Mouse (Mus musculus) heart, adult 18-20 months (tissue): ENCODE measurements around the gene Afg3l1. TPM values are rescaled to one million over a fixed set of nuclear protein-coding genes. Genes with fewer than 3 reads are reported as not detected.
A peak's percentile ranks its signal among the peaks of the same experiment; 100 is the strongest.
"Not testable (repeated sequence)": the region's sequence is repeated elsewhere in the genome, so short reads cannot be mapped to it uniquely, and the experiment has no call there.

Source experiments
- DNase-seq, 2 experiments: peaks; one replicate each; pipeline ENCODE4 v3.0.0; 2021 to 2022; ENCODE audit warnings: mixed read lengths in 1 of 2
- long read RNA-seq, 2 experiments: library from polyadenylated mRNA; stranded (forward); transcript quantifications; one replicate each; pipeline ENCODE4 v2.0.0; 2021
- total RNA-seq, 2 experiments: library from RNA; stranded (reverse); gene quantifications; 2 replicates each; pipeline ENCODE4 v1.2.3; 2021

The Afg3l1 gene
- 10 to 100 TPM; 72.1 to 72.9 TPM for total RNA-seq
- long read RNA-seq, experiment 1, full-length matches to known transcripts = 98 of 112 reads
- long read RNA-seq, experiment 1, partial matches to known transcripts = 5 of 112 reads
- long read RNA-seq, experiment 1, other reads (novel, unspliced or antisense) = 9 of 112 reads
- long read RNA-seq, experiment 2, full-length matches to known transcripts = 34 of 40 reads
- long read RNA-seq, experiment 2, partial matches to known transcripts = 4 of 40 reads
- long read RNA-seq, experiment 2, other reads (novel, unspliced or antisense) = 2 of 40 reads

DNA sequence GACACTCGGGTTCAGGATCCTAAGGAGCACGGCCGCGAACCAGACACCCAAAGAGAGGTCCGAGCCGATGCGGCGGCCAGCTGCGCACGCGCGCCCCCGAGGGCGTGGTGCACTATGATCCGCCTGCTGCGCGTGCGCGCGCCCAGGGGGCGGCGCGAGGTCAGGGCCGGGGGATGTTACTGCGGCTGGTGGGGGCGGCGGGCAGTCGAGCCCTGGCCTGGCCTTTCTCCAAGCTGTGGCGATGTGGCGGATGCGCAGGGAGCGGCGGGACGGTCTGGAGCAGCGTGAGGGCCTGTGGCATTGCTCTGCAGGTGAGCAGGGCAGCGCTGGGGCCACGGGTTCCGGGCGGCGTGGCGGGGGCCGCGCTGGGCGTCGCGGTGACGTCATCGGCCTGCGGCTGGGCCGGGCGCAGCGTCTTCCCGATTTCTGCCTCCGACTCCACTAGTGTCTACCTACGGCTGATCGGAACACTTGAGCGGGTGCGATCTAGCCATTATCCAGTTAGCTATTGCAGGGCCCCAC lies at the start of gene Afg3l1:
Afg3l1 (plus strand) TSS at position 167 of the 522 bp plus-strand sequence.
- DNase-seq = peak; percentile 95 to 96

DNA sequence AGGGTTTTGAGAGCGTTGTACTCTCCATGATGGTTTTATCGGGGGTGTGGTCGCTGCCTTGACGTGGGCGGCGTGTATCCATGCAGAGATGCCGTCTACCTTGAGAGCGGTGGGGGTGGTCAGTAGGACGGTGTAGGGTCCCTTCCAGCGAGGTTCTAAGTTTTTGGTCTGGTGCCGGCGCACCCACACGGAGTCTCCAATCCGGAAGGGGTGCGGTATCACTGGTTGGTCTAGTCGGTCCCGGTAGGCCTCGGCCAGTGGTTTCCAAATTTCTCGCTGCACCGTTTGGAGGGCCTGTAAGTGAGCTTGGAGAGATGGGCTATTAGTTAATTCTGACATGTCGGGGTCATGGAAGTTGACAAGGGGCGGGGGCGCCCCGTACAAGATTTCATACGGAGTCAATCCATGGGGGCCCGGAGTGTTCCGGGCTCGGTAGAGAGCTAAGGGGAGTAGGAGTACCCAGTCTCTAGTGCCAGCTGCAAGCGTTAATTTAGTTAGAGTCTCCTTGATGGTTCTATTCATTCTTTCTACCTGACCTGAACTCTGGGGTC lies 49.3 kb upstream of the Afg3l1 start:
- DNase-seq = no peak

DNA sequence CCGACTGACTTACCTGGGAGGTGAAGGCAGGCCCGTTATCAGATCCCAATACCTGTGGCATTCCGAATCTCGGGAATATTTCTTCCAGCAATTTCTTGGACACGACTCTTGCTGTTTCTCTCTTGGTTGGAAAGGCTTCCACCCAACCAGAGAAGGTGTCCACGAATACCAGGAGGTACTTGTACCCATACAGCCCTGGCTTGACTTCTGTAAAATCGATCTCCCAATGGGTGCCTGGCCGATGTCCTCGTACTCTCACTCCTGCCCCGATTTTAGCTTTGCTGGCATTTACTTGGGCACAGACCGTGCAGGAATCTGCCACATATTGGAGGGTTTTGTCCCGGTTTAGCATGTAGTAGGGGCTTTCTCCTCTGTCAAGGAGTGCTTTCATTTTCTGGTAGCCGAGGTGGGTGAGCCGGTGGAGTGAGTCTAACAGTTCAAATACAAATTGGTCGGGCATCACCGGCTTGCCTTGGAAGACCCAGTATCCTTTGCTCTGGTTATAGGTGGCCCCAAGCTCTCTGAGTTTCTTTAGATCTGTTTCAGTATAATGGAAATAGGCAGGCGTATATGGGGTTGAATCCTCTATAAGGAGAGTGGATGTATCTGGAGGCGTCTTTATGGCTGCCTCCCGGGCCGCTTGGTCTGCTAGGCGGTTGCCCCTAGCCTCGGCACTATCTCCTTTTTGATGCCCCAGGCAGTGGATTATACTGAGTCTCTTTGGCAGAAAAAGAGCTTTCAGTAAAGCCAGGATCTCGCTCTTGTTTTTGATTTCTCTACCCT lies 48.6 kb upstream of the Afg3l1 start:
- DNase-seq = no peak

DNA sequence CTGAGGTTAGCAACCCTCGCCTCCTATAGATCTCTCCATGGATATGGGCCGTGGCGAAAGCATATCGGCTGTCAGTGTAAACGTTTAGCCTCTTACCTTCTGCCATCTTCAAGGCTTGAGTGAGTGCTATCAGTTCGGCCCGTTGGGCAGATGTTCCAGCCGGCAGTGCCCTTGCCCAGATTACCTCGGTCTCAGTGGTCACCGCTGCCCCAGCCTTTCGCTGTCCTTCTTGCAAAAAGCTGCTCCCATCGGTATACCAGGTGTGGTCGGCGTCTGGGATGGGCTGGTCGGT lies 48.0 kb upstream of the Afg3l1 start:
- DNase-seq = not testable (repeated sequence)

DNA sequence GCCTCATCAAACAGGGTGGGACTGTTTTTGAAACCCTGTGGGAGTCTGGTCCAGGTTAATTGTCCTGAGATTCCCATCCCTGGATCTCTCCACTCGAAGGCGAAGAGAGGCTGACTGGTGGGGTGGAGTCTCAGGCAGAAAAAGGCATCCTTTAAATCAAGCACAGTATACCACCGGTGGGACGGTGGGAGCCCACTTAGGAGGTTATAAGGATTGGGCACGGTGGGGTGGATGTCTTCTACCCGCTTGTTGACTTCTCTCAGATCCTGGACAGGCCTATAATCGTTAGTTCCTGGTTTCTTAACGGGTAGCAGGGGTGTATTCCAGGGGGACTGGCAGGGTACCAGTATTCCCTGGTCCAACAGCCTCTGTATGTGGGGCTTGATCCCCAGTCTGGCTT lies 46.8 kb upstream of the Afg3l1 start:
- not testable (repeated sequence) for DNase-seq

DNA sequence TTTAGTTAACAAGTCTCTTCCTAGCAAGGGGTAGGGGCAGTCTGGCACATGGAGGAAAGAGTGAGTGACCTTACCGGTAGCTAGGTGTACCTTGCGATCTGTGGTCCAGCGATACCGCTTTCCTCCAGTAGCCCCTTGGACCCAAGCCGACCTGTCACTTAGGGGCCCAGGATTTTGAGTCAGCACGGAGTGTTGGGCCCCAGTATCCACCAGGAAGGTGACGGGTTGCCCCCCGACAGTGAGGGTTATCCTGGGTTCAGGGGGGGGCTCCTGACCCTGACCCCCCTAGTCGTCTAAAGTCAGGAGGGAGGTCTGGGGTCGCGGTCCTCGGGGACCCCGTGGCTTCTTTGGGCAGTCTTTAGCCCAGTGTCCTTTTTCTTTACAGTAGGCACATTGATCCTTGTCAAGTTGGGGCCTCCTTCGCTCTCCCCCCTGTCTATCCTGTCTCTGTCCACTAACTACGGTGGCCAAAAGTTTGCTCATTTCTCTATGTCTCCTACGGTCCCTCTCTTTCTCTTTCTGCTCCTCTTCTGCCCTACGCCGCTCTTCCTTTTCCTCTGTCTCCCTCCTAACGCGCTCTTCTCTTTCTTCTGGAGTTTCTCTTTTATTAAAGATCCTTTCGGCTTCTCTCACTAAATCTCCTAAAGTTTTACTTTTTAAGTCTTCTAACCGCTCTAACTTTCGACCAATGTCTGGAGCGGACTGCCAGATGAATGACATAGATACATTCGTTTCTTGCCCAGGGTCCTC lies 45.9 kb upstream of the Afg3l1 start:
- DNase-seq = no peak

DNA sequence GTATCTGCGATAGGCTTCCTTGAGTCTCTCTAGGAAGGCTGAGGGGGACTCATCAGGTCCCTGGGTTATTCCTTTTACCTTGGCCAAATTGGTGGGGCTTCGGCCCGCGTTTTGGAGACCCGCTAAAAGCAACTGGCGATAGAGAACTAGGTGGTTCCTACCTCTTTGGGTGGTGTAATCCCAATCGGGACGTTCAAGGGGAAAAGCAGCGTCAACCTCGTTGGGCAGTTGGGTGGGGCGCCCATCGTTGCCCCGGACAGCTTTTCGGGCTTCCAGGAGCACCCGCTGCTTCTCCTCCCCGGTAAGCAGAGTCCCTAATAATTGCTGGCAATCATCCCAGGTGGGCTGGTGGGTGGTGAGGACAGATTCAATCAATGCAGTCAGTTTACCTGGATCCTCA lies 45.3 kb upstream of the Afg3l1 start:
- DNase-seq = no peak

DNA sequence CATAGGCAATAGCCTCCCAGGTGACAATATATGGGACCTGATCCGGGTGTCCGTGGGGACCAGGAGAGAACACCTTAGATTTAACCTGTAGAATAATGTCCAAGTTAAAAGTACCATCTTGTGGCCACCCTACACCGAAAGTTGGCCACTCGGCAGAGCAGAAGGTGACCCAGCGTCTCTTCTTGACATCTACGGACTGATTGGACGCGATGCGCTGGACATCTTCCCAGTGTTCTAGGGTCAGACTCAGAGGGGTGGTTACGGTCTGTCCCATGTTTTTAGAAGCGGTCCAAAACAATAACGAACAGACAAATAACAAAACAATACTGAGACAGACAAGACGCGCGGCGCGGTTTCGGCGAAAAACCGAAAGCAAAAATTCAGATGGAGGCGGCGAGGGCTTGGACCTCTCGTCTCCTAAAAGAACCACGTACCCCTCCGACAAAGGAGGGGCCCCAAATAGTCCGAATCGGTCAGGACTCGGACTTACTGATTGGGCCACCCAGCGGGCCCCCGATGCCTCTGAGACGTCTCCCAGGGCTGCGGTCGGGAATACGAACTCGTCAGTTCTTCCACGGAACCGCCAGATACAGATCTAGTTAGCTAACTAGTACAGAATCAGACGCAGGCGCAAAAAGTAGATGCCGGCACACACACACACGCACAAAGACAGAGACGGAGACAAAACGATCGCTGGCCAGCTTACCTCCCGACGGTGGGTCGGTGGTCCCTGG lies 44.3 kb upstream of the Afg3l1 start:
- DNase-seq = not testable (repeated sequence)

DNA sequence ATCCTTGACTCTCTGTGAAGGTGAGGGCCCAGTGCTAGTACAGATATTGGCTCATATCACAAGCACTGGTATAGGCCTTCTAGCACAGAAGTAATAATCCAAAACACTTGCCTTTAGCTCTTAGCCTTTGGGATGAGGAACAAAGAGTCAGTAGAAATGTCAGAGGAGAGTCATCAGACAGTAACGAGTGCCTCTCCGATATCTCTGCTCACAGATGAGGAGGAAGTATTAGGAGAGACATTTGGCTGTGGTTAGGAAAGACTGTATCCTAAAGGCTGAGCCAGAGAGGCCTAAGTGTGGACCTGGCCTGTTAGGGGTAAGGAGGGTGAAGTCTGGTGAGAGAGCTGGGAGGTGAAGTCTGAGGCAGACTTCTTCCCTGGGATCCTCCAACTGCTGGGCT lies 35.9 kb upstream of the Afg3l1 start:
- DNase-seq = no peak

DNA sequence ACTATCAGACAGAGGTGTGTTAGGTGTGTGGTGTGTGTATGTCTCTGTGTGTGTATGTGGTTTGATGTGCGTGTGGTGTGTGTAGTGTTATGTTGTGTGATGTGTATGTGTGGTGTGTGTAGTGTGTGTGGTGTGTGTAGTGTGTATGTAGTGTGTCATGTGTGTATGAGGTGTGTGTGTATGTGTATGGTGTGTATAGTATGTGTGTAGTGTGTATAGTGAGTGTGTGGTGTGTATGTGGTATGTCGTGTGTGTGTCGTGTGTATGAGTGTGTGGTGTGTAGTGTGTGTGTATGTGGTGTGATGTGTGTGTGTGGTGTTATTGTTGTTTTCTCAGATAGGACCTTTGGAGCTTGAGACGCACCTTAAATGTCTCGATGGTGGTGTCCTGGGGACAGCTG lies 35.4 kb upstream of the Afg3l1 start:
- DNase-seq = no peak

DNA sequence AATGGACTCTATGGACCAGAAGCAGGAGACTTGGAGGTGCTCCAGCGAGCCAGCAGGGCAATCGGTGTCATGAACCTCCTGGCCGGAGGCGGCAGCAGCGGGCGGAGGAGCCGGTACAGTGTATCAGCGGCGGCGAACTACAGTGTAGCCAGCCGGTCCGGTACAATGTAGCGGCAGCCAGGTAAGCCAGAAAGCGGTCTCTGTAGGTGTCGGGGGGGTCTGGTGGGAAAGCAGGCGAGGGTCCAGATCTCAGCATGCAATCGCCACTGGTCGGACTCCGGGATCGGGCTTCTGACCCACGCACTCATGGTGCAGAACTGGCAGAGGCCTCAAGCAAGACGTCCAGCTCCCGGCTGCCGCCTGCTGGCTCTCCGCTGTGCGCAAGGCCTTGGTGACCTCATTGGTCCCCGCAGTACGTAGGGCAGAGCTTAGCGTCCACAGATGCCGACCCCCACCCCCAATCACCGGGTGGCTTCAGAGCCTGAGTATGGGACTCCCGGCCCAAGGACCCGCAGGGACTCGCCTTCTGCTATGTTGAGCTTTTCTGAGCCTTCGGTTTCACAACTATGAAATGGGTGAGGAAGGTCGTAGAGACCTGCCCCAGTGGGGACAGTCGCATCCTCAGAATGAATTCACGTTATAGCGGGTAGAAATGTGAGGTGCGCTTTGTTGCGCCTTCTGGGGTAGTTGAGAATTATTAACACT lies 34.7 kb upstream of the Afg3l1 start:
- DNase-seq = peak; percentile 94 to 99

DNA sequence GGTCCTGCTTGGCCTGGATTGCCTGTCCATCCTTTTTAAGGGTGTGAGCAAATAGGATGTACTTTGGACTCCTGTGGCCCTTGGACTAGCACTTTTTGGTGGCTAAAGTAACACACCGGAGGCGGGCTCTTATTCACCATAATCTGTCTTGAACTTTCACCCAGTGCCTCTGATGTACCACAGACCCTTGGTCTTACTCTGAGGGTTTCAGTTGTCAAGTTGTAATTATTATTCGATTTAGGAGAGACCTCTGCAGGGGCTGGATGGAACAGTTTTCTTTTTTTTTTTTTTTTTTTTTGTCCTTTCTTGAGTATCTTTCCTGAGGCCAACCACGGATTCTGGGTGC lies 34.2 kb upstream of the Afg3l1 start:
- DNase-seq = no peak

DNA sequence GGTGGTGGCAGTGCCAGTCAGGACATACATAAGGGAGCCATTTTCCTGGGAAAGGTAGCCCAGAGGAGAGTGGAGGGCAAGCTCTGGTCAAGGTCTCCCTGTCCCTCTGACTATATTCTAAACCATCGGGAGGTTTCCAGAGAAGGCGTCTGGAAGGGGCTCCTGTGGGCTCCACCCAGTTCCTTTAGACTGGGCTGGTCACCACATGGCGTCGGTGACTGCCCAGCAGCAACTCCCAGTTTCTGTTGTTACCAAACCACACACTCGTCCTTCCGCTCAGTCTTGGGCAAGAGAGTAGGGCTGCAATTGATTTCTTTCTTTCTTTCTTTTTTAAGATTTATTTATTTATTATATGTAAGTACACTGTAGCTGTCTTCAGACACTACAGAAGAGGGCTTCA lies 33.6 kb upstream of the Afg3l1 start:
- DNase-seq = no peak

DNA sequence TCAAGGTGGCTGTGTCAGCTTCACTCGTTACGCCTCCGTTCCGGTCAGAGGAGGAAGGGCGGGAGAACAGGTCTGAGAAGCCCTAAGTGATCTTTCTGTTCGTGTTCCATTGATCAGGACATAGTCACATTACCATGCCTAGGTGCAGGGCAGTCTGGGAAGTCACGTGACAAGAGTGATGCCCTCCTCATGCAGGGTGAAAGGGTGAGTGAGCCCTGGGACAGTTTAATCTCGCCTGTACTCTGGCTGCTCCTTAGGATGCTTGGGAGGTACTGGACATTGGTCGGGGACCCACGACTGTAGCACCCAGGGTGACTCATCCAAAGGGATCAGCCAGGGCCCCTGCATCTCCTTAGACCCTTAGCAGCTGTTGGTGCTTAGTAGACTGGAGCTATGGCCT lies 31.7 kb upstream of the Afg3l1 start:
- no peak for DNase-seq

DNA sequence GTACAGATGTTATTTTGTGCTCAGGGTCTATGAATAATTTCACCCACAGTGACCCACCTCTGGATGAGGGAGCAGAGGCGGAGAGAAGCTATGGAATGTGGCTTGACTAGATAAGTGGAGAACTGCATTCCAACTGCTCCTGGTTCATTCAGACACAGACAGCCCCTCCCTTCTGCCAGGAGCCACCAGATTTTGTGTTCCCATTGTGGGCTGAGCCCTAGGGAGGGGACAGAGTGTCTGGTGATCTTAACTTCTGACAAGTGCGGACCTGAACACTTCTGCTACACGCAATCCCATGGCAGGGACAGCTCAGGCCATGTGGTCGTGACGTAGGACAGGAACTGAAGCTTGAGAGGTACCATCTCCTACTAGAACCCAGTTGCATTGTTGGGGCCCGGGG lies 30.9 kb upstream of the Afg3l1 start:
- peak in 1 of 2 experiments; percentile 17 for DNase-seq

DNA sequence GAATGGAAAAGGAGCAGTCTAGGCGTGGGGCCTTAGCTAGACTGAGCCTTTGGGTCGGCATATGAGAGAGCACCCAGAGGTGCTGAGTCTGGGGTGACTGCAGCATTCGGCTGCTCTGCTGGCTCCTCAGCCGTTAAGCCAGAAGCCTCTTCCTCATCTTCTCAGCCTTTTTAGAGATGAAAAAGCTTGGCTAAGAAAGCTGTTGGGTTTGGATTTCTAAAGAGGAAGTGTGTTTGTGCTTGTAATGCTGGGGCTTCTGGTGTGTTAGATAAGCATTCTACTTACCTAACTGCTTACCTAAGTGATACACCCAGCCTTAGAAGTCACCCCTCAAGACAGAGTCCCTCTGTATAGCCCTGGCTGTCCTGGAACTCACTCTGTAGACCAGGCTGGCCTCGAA lies 26.9 kb upstream of the Afg3l1 start:
- DNase-seq = no peak

DNA sequence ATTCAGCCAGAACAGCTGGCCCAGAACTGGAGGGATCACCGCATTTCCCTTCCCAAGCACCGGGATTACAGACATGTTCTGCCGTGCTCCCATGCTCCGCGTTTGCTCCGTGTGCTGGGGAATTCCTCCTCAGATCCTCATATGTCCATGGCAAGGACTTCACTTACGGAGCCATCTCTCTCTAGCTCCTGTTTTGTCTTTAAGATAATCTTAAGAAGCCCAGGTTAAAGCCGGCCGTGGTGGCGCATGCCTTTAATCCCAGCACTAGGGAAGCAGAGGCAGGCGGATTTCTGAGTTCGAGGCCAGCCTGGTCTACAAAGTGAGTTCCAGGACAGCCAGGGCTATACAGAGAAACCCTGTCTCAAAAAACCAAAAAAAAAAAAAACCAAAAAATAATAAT lies 26.0 kb upstream of the Afg3l1 start:
- DNase-seq = not testable (repeated sequence)

DNA sequence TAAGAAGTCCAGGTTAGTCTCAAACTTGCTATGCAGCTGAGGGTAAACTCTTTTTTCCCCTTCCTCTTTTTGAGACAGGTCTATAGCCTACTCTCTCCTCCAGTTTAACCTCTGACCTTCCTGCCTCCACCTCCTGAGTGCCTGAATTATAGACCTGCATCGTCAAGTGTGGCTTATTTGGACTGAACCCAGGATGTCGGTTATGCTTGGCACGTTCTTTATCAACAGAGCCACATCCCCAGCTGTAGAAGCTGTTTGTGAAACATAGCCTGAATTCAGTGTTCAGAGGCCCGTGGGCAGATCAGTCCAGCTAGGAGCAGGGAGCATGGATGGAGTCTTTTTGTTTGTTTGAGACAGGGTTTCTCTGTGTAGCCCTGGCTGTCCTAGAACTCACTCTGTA lies 25.6 kb upstream of the Afg3l1 start:
- DNase-seq = no peak

DNA sequence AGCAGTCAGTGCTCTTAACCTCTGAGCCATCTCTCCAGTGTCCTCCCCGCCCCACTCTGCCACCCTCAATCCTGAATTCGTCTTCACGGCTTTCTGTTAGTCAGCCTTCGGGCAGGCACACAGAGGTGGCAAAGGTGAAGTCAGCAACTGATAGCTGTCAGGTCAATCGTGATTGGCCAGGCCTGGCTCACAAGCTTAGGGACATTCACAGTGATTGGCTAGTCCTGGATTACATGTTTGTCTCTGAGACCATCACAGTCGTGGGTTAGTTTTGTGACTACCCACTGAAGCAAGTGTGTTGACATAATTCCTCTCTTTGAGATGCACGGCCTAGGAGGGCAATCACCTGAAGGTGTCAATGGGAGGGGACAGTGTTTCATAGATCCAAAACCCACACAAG lies 24.4 kb upstream of the Afg3l1 start:
- no peak for DNase-seq

DNA sequence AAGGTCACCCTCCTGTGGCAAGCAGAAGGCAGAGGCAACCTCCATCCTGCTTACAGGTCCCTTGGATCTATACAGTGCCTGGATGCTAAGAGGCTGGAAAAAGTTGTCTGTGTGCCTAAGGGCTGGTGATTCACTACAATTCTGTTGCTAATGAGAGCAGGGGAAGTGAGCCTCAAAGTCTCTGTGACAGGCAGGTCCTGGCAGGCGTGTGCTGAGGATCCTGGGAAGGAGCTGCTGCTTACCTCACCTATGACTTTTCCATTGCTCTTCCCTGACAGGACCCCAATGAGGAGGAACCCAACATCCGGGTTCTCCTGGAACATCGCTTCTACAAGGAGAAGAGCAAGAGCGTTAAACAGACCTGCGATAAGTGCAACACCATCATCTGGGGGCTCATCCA lies 23.8 kb upstream of the Afg3l1 start:
- DNase-seq = no peak

DNA sequence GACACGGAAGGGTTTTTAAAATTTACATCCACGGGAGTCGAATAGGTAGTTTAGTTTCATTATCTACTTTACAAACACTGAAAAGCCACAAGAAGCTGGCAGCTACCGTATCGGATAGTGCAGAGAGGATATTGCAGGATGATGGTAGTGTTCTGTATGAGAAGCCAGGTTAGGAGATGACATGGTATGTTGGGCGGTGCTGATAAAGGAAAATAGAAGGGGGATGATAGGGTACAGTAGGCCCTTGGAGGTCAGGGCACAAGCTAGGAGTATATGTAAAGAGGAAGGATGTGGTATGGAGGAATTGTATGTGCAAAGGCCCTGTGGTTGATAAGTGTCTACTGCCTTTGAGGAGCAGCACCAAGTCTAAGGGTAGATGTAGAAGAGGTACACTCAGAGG lies 23.1 kb upstream of the Afg3l1 start:
- DNase-seq = no peak

DNA sequence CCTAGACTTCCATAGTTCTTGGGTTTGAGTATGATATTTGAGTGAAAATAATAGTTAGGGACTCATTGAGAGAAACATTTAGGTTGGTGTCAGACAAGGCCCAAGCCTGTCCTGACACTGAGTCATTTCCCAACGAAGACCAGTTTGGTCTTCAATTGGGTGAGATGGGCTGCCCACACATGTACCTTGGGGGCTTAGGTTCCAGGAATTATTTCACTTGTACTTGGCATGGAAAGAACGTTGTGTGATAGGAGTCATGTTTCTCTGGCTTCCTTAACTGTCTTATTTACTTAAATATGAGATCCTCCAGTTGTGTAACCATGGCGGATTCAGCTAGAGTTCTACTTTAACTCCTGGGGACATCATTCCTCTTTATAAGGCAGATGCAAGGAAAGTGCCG lies 14.1 kb upstream of the Afg3l1 start:
- no peak for DNase-seq
